Mouse (Mus musculus) cerebellum, adult 8-10 months (tissue): ENCODE measurements at regions not wholly inside any gene's neighbourhood (a gene's known extent, or its start where the extent isn't known, plus 50 kb on each side); places are given as distances from the start of the nearest gene placed in this dataset.

Source experiments
- DNase-seq: peaks from one replicate; pipeline ENCODE4 v3.0.0; 2022

GRCm38 (mm10) chr6:28184781-28185180 is 49.8 kb upstream of the Grm8 start:
- DNase-seq = peak; percentile 4
